Mouse (Mus musculus) lung, postnatal 0 days (tissue): ENCODE measurements around the gene Ddx23.

Experiments
- CTCF ChIP-seq: IDR thresholded peaks from 2 replicates; pipeline ENCODE4 v1.5.1; 2016; ENCODE audit warnings: antibody characterized with exemption, mild to moderate bottlenecking
- EP300 ChIP-seq: IDR thresholded peaks from 2 replicates; pipeline ENCODE4 v1.6.1; 2016; ENCODE audit warnings: antibody characterized with exemption, mild to moderate bottlenecking, control low read depth

DNA sequence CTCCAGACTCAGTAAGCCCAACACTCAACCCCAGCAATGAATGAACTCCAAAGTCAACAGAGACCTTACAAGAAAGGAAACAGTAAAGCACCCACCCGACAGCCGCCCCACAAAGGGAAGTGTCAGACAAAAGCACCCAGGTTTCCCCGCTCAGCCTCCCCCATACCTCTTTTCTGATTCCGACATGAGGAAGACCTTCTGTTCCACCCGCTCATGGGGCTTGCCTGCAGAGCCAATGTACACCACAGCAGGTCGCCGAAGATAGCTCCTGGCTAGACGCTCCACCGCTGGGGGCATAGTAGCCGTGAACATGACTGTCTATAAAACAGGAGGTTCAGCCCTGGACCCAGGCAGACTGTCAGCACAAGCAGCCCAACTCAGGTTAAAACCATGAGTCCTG is 15.4 kb downstream of the Ddx23 start:
- TF ChIP-seq CTCF (no peak), EP300 (no peak)
